Mouse (Mus musculus) liver, adult 2 months (tissue): ENCODE measurements around the gene Casc4. TPM values are rescaled to one million over a fixed set of nuclear protein-coding genes. Genes with fewer than 3 reads are reported as not detected.

Experiments
- DNase-seq: peaks from one replicate; pipeline ENCODE4 v3.0.0-alpha.2; 2011; ENCODE audit warnings: low read depth, low spot score; ENCODE audit errors: extremely low read depth
- H3K27ac ChIP-seq: fragments of 200-500 bp; replicated peaks from 2 replicates; pipeline ENCODE4 v1.5.1; 2012; ENCODE audit warnings: low read depth, mild to moderate bottlenecking, control low read depth, inconsistent platforms, low read length; ENCODE audit not compliant: insufficient read depth
- H3K27me3 ChIP-seq: fragments of 200-500 bp; 2 replicates; pipeline ENCODE4 v1.6.1; 2012; ENCODE audit warnings: mild to moderate bottlenecking, moderate library complexity, low read length, inconsistent platforms; ENCODE audit not compliant: control insufficient read depth, insufficient read depth
- H3K36me3 ChIP-seq: fragments of 200-500 bp; 2 replicates; pipeline ENCODE4 v1.6.1; 2012; ENCODE audit warnings: low read length, inconsistent platforms; ENCODE audit not compliant: control insufficient read depth, insufficient read depth
- H3K4me1 ChIP-seq: fragments of 200-500 bp; 2 replicates; pipeline ENCODE4 v1.6.1; 2011; ENCODE audit warnings: low read length; ENCODE audit not compliant: control insufficient read depth, insufficient read depth
- H3K4me3 ChIP-seq: fragments of 200-500 bp; 2 replicates; pipeline ENCODE4 v1.5.1; 2011; ENCODE audit warnings: low read depth, mild to moderate bottlenecking, control low read depth, low read length, moderate library complexity; ENCODE audit not compliant: insufficient read depth
- H3K79me2 ChIP-seq: fragments of 200-500 bp; 2 replicates; pipeline ENCODE4 v1.6.1; 2012; ENCODE audit warnings: inconsistent platforms, mild to moderate bottlenecking, low read length, moderate library complexity; ENCODE audit not compliant: control insufficient read depth, insufficient read depth
- H3K9ac ChIP-seq: fragments of 200-500 bp; 2 replicates; pipeline ENCODE4 v1.6.1; 2012; ENCODE audit warnings: low read depth, mild to moderate bottlenecking, control low read depth, inconsistent platforms, low read length
- CTCF ChIP-seq: fragments of 200-500 bp; IDR thresholded peaks from 2 replicates; pipeline ENCODE4 v1.5.1; 2011; ENCODE audit warnings: low read depth, low read length, control low read depth
- POLR2A ChIP-seq: fragments of 200-500 bp; IDR thresholded peaks from 2 replicates; pipeline ENCODE4 v1.6.1; 2011; ENCODE audit warnings: low read length, control low read depth; ENCODE audit not compliant: insufficient read depth; ENCODE audit errors: extremely low read depth
- WGBS: fragments of 180-500 bp; shearing (Covaris S2); methylation state at CpG from one replicate; pipeline ENCODE4 v1.1.7; 2018; 5-methylcytosine and 5-hydroxymethylcytosine counted together
- polyA plus RNA-seq: library from polyadenylated mRNA; depleted of rRNA; stranded (reverse); fragments of >200 nt; gene quantifications from 2 replicates; pipeline ENCODE4 v1.2.3, GENCODE M21; 2012
- total RNA-seq: library from RNA; depleted of rRNA; stranded (reverse); fragments of >200 nt; gene quantifications from 2 replicates; pipeline ENCODE4 v1.2.3, GENCODE M21; 2014

Gene Casc4
- total and polyA plus RNA-seq, 2 experiments: 0.61 to 5.1 TPM

DNA sequence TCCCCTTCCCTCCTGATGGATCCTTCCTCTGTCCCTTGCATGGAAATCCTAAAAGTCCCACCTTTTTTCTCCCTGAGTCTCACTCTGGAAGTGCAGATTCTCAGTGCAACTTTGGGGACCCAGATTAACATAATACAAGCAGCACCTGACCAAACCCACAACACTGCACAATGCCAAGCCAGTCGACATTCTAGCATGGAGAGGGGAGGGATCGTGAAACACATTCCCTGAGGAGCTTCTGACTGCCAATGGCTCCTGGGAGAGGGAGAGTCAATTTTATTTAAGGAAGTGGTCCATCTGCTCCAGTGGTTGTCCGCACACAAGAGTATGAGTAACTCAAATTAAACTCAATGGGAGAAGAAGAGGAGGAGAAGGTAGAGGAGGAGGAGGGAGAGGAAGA, 31.8 kb upstream of the Casc4 start:
- TF ChIP-seq CTCF (no peak), POLR2A (no peak)
- Histone ChIP-seq H3K79me2 (no peaks in the 10 kb centered on the region), H3K4me3 (no peak overlapping the region), H3K9ac (no peak overlapping the region), H3K27ac (no peak overlapping the region), H3K36me3 (no peaks in the 10 kb centered on the region), H3K27me3 (0 out of 2 replicates have a peak, but pooled peaks cover 4% of the 10 kb centered on the region), H3K4me1 (no peaks in the 10 kb centered on the region)
- DNase-seq: no peak
- 54% methylated on average over 3 of the region's 3 CpGs for WGBS

DNA sequence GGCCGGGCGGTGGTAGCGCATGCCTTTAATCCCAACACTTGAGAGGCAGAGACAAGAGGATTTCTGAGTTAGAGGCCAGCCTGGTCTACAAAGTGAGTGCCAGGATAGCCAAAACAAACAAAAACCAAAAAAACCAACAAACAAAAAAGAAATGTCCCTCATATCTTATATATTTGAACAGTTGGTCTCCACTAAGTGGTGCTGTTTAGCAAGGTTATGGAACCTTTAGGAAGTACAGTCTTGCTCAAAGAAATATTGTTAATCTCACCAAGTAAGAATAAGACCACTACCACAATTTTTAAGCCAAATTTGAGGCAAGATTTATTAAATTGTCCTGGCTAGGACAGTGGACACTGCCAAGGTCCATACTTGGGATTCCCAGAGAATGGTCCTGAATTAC, 25.3 kb upstream of the Casc4 start:
- TF ChIP-seq POLR2A: no peak
- no peak for TF ChIP-seq CTCF
- Histone ChIP-seq H3K9ac (no peak overlapping the region), H3K4me1 (no peaks in the 10 kb centered on the region), H3K36me3 (no peaks in the 10 kb centered on the region), H3K27ac (no peak overlapping the region), H3K79me2 (no peaks in the 10 kb centered on the region), H3K27me3 (0 out of 2 replicates have a peak, but pooled peaks cover 4% of the 10 kb centered on the region), H3K4me3 (no peak overlapping the region)
- peak; percentile 7 for DNase-seq
- WGBS: 95% methylated on average over 3 of the region's 3 CpGs

- no peak for DNase-seq
- TF ChIP-seq POLR2A (no peak), CTCF (no peak)
- 80% methylated on average over 3 of the region's 3 CpGs for WGBS
These were observed 24.5 kb upstream of the Casc4 start for GRCm38 (mm10) chr2:121842249-121842648.

DNA sequence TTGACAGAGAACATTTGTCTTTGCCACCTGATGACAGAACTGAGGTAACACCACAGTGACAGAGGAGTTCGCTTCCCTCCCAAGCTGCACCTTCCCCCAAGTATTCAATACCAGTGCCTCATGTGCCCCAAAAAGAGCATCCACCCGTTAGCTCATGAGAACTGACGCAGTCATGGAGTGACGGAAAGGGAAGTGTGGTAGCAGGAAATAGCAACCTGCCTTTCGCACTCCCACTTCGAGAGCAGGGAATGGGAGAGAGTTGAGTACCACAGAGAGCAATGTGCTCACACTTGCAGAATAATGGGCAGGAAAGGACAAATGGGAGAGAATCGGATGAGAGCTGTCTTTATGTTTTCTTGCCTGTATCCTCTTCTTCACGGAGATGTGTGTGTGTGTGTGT, 20.7 kb upstream of the Casc4 start:
- WGBS: 65% methylated on average over 8 of the region's 8 CpGs

More at GRCm38 (mm10) chr2:121842249-121842648, 24.5 kb upstream of the Casc4 start:
- Histone ChIP-seq H3K27me3 (0 out of 2 replicates have a peak, but pooled peaks cover 4% of the 10 kb centered on the region), H3K27ac (no peak overlapping the region), H3K9ac (no peak overlapping the region), H3K79me2 (no peaks in the 10 kb centered on the region), H3K4me1 (no peaks in the 10 kb centered on the region), H3K4me3 (no peak overlapping the region), H3K36me3 (no peaks in the 10 kb centered on the region)

DNA sequence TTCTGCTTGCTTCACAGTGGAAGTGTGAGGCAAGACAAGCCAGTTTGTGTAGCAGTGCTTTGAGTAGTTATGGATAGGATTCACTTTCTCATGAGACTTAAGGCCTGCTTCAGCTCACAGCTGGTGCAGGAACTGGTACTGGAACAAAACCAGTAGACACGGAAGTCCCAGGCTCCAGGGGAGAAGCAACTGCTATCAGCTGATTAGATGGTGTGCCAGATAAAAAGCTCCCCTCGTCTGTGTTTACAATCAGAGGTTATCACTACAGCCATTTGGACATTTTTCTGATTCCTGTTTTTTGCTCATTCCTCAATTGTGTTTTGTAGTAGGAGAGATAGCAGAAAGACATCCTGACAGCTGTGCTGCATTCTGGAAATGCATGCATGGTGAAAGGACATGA, 14.7 kb upstream of the Casc4 start:
- Histone ChIP-seq H3K9ac (no peak overlapping the region), H3K4me1 (no peaks in the 10 kb centered on the region), H3K36me3 (no peaks in the 10 kb centered on the region), H3K79me2 (no peaks in the 10 kb centered on the region), H3K4me3 (no peak overlapping the region), H3K27me3 (no peaks in the 10 kb centered on the region), H3K27ac (no peak overlapping the region)
- no peak for DNase-seq
- no peak for TF ChIP-seq POLR2A
- TF ChIP-seq CTCF: no peak
- WGBS: 45% methylated on average over 2 of the region's 2 CpGs

More for the DNA sequence above, 20.7 kb upstream of the Casc4 start:
- no peaks in the 10 kb centered on the region for H3K79me2 ChIP-seq
- H3K4me1 ChIP-seq: no peaks in the 10 kb centered on the region
- no peak overlapping the region for H3K27ac ChIP-seq
- no peak for TF ChIP-seq CTCF
- TF ChIP-seq POLR2A: no peak
- H3K36me3 ChIP-seq: no peaks in the 10 kb centered on the region
- no peak overlapping the region for H3K9ac ChIP-seq
- no peak overlapping the region for H3K4me3 ChIP-seq
- no peak for DNase-seq
- no peaks in the 10 kb centered on the region for H3K27me3 ChIP-seq

DNA sequence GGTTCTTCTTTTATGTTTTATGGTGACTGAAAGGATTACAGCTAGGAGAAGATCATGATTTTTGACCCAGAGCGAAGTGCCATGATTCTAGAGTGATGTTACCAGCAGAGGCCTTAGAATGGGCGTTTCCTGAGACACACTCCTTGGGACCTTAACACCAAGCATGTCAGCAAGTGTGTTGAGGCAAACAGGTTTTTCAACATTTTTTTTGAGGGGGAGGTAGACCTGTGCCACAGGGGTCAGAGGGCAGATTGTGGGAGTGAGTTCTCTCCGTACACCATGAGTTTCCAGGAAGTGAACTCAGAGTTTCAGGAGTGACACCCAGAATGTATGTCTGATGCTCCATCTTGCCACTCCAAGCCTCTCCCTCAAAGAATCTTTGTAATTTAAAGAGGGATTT, 12.8 kb upstream of the Casc4 start:
- no peak overlapping the region for H3K4me3 ChIP-seq
- no peak for DNase-seq
- H3K27ac ChIP-seq: no peak overlapping the region
- H3K79me2 ChIP-seq: no peaks in the 10 kb centered on the region
- H3K27me3 ChIP-seq: no peaks in the 10 kb centered on the region
- TF ChIP-seq POLR2A (no peak), CTCF (no peak)
- no peak overlapping the region for H3K9ac ChIP-seq
- WGBS: 89% methylated on average over 3 of the region's 3 CpGs
- no peaks in the 10 kb centered on the region for H3K4me1 ChIP-seq
- H3K36me3 ChIP-seq: no peaks in the 10 kb centered on the region
